Mouse (Mus musculus): ENCODE data around the gene Atpif1. TPM values are rescaled to one million over a fixed set of nuclear protein-coding genes. Genes with fewer than 3 reads are reported as not detected.
"Not testable (repeated sequence)": the region's sequence is repeated elsewhere in the genome, so short reads cannot be mapped to it uniquely, and the experiment has no call there.

The Atpif1 gene
- polyA plus RNA-seq, 1 experiment: 69.5 TPM

DNA sequence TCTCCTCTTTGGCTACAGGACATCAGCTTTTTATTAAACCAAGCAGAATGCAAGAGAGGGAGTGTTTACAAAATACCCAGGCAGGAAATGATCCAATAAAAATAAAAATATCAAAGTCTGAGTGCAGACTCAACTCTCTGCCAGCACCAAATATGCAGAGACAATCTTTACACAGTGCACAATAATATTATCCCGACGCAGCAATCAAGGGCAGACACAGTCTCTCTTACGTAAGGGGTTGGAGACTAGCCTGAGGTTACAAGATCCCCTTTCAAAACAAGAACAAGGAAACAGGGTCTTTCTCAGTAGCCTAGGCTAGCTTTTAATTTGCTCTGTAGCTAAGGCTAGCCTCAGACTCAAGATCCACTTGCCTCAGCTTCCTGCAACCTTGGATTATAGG, 44.9 kb downstream of the Atpif1 start:
- Histone ChIP-seq H3K36me3 (ENCODE audit: control insufficient read depth, insufficient read depth, low read length) (peaks cover 3% of the 10 kb centered on the region; the same call in 1 of the 2 replicates), H3K27ac (ENCODE audit: insufficient read depth, low read length) (no peak overlapping the region), H3K4me3 (ENCODE audit: extremely low read depth, insufficient read depth, insufficient read length) (no peak overlapping the region), H3K4me1 (ENCODE audit: control insufficient read depth, insufficient read depth, insufficient read length) (no peaks in the 10 kb centered on the region; the same call in 1 of the 2 replicates), H3K27me3 (ENCODE audit: control insufficient read depth, insufficient read depth, low read length) (no peaks in the 10 kb centered on the region)
- TF ChIP-seq POLR2A (IDR thresholded peaks at IDR 0.05; ENCODE audit: low read depth, low read length) (no peak), CTCF (IDR thresholded peaks at IDR 0.05; ENCODE audit: extremely low read depth, insufficient read depth, insufficient read length, insufficient replicate concordance) (no peak)
- DNase-seq (ENCODE audit: low read depth in 1 of 2, low spot score in 2 of 2): no peak
- WGBS: 76% methylated on average over 3 of the region's 3 CpGs

DNA sequence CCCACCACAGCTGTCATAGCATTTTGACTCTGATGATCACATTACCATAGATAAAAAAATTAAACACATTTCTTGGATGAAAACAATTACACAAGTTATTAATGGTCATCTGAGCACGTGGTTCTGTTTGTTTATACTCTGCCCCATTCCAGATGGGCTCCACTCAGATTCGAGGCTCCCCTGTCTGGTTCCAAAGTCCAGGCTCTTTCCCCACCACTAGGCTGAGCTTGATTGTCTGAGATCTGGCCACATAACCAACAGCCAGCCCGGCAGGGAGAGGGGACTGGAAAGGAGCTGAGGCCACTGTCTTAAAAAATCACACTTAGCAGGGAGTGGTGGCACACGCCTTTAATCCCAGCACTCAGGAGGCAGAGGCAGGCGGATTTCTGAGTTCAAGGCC, 48.6 kb downstream of the Atpif1 start:
- no peak overlapping the region for H3K27ac ChIP-seq (ENCODE audit: insufficient read depth, low read length)

DNA sequence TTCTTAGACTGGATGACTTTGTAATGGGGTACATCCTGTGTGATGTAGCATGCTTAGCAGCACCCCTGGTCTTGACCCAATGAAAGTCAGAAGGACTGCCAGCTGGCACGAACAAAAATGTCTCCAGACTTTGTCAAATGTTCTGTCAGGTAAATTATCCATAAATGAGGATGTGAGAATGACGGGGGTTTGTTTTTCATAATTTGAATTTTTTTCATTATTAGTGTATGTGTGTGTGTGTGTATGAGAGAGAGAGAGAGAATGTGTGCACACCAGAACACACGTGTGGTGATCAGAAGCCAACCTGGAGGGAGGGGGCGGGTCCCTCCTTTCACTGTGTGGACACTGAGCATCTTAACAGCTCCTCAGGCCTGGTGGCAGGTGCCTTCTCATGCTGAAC, 49.2 kb downstream of the Atpif1 start:
- TF ChIP-seq CTCF (IDR thresholded peaks at IDR 0.05; ENCODE audit: extremely low read depth, insufficient read depth, insufficient read length, insufficient replicate concordance) (no peak), POLR2A (IDR thresholded peaks at IDR 0.05; ENCODE audit: low read depth, low read length) (no peak)
- WGBS: 80% methylated on average over 4 of the region's 4 CpGs
- H3K27ac ChIP-seq (ENCODE audit: insufficient read depth, low read length): no peak overlapping the region
- H3K36me3 ChIP-seq (ENCODE audit: control insufficient read depth, insufficient read depth, low read length): no peaks in the 10 kb centered on the region
- DNase-seq (ENCODE audit: low read depth in 1 of 2, low spot score in 2 of 2): no peak
- no peak overlapping the region for H3K4me3 ChIP-seq (ENCODE audit: extremely low read depth, insufficient read depth, insufficient read length)
- no peaks in the 10 kb centered on the region for H3K4me1 ChIP-seq (ENCODE audit: control insufficient read depth, insufficient read depth, insufficient read length)
- no peaks in the 10 kb centered on the region for H3K27me3 ChIP-seq (ENCODE audit: control insufficient read depth, insufficient read depth, low read length)

More for the DNA sequence above, 48.6 kb downstream of the Atpif1 start:
- H3K27me3 ChIP-seq (ENCODE audit: control insufficient read depth, insufficient read depth, low read length): no peaks in the 10 kb centered on the region
- no peaks in the 10 kb centered on the region for H3K36me3 ChIP-seq (ENCODE audit: control insufficient read depth, insufficient read depth, low read length)
- H3K4me3 ChIP-seq (ENCODE audit: extremely low read depth, insufficient read depth, insufficient read length): no peak overlapping the region
- 79% methylated on average over 5 of the region's 5 CpGs for WGBS
- DNase-seq (ENCODE audit: low read depth in 1 of 2, low spot score in 2 of 2): no peak
- TF ChIP-seq POLR2A (IDR thresholded peaks at IDR 0.05; ENCODE audit: low read depth, low read length): no peak
- no peak for TF ChIP-seq CTCF (IDR thresholded peaks at IDR 0.05; ENCODE audit: extremely low read depth, insufficient read depth, insufficient read length, insufficient replicate concordance)
- no peaks in the 10 kb centered on the region for H3K4me1 ChIP-seq (ENCODE audit: control insufficient read depth, insufficient read depth, insufficient read length)

DNA sequence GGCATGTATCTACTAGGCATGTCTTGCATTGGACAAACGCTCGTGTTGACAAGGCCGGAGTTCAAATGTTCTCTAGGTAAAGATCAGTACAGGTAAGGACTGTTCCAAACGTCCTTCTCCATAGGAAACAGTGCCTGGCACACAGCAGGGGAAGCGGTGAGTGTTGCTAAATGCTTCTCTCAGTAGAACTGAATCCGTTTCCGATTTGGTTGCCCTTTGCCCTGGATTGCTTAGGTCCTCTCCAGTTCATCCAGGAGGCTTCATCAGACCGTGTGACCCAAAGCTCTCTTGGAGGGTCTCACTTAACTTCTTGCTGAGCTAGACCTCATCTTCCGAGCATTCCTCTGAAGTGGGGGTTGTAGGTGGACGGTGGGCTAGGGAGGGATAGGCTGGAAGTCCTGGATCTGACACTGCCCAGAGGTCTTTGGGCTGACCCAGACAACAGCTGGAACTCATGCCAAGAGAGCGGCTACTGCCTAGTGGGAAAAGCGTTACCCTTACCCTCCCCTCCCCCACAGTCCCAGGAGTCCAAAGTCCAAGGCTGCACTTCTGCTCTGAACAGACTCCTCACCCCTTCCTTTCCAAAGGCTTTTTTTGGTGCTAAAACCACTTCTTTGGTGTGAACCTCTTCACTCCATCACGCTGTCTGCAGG, 50.4 kb downstream of the Atpif1 start:
- no peaks in the 10 kb centered on the region for H3K27me3 ChIP-seq (ENCODE audit: control insufficient read depth, insufficient read depth, low read length)
- no peak for DNase-seq (ENCODE audit: low read depth in 1 of 2, low spot score in 2 of 2)
- H3K4me1 ChIP-seq (ENCODE audit: control insufficient read depth, insufficient read depth, insufficient read length): no peaks in the 10 kb centered on the region
- WGBS: 84% methylated on average over 13 of the region's 13 CpGs
- no peak for TF ChIP-seq CTCF (IDR thresholded peaks at IDR 0.05; ENCODE audit: extremely low read depth, insufficient read depth, insufficient read length, insufficient replicate concordance)
- H3K36me3 ChIP-seq (ENCODE audit: control insufficient read depth, insufficient read depth, low read length): no peaks in the 10 kb centered on the region
- H3K27ac ChIP-seq (ENCODE audit: insufficient read depth, low read length): no peak overlapping the region
- no peak overlapping the region for H3K4me3 ChIP-seq (ENCODE audit: extremely low read depth, insufficient read depth, insufficient read length)

DNA sequence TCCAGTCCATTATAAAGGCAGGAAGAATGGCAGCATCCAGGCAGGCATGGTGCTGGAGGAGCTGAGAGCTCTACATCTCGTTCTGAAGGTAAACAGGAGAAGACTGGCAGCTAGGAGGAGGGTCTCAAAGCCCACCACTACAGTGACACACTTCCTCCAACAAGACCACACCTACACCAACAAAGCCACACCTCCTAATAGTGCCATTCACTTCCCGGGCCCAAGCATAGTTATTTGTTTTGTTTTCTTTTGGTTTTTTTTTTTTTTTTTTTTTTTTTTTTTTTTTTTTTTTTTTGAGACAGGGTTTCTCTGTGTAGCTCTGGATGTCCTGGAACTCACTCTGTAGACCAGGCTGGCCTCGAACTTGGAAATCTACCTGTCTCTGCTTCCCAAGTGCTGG, 51.4 kb downstream of the Atpif1 start:
- H3K4me1 ChIP-seq (ENCODE audit: control insufficient read depth, insufficient read depth, insufficient read length); H3K4me3 ChIP-seq (ENCODE audit: extremely low read depth, insufficient read depth, insufficient read length); DNase-seq (ENCODE audit: low read depth in 1 of 2, low spot score in 2 of 2); H3K27ac ChIP-seq (ENCODE audit: insufficient read depth, low read length); H3K27me3 ChIP-seq (ENCODE audit: control insufficient read depth, insufficient read depth, low read length); H3K36me3 ChIP-seq (ENCODE audit: control insufficient read depth, insufficient read depth, low read length): not testable (repeated sequence)
- WGBS: 83% methylated on average over 3 of the region's 3 CpGs

Other genes with a start within 250 kb of the Atpif1 start
- 1.2 and 2.0 TPM in 2 replicates for gene Rab42, start 230.3 kb downstream of the Atpif1 start, polyA plus RNA-seq (2012; rRNA removed)
- 16.0 and 19.6 TPM in 2 replicates for gene Trnau1ap, start 204.1 kb downstream of the Atpif1 start, polyA plus RNA-seq (2012; rRNA removed)
- 10.5 and 11.5 TPM in 2 replicates for gene Rcc1, start 180.1 kb downstream of the Atpif1 start, polyA plus RNA-seq (2012; rRNA removed)
- gene Phactr4, start 111.2 kb downstream of the Atpif1 start, polyA plus RNA-seq (2012; rRNA removed): 5.5 and 5.7 TPM in 2 replicates
- 3.0 and 3.7 TPM in 2 replicates for gene Med18, start 69.7 kb downstream of the Atpif1 start, polyA plus RNA-seq (2012; rRNA removed)
- gene Sesn2, start 23.2 kb downstream of the Atpif1 start, polyA plus RNA-seq (2012; rRNA removed): 9.3 and 9.4 TPM in 2 replicates
- 17.8 and 18.2 TPM in 2 replicates for gene Dnajc8, start 1.9 kb upstream of the Atpif1 start, polyA plus RNA-seq (2012; rRNA removed)
- 10.5 and 10.6 TPM in 2 replicates for gene Ptafr, start 30.4 kb upstream of the Atpif1 start, polyA plus RNA-seq (2012; rRNA removed)
- gene Eya3, start 105.3 kb upstream of the Atpif1 start, polyA plus RNA-seq (2012; rRNA removed): 21.3 and 22.0 TPM in 2 replicates
- gene Xkr8, start 198.9 kb upstream of the Atpif1 start, polyA plus RNA-seq (2012; rRNA removed): 3.4 and 7.8 TPM in 2 replicates
- gene Smpdl3b, start 223.6 kb upstream of the Atpif1 start, polyA plus RNA-seq (2012; rRNA removed): 1.5 and 4.2 TPM in 2 replicates
- 15.4 and 19.9 TPM in 2 replicates for gene Rpa2, start 234.7 kb upstream of the Atpif1 start, polyA plus RNA-seq (2012; rRNA removed)

Measured in spleen, adult 2 months (tissue).